Mouse (Mus musculus): ENCODE measurements around the gene Olfr764-ps1. TPM values are rescaled to one million over a fixed set of nuclear protein-coding genes. Genes with fewer than 3 reads are reported as not detected.
"Not testable (repeated sequence)": the region's sequence is repeated elsewhere in the genome, so short reads cannot be mapped to it uniquely, and the experiment has no call there.

Gene Olfr764-ps1
- polyA plus RNA-seq, 1 experiment from 2014 or later, result not detected

- Histone ChIP-seq H3K27ac (replicated peaks) (no peak overlapping the region), H3K4me3 (replicated peaks) (no peak overlapping the region), H3K4me1 (no peaks in the 10 kb centered on the region), H3K9me3 (replicated peaks) (no peaks in the 10 kb centered on the region), H3K36me3 (no peaks in the 10 kb centered on the region), H3K9ac (replicated peaks) (no peak overlapping the region), H3K27me3 (replicated peaks) (no peaks in the 10 kb centered on the region), H3K4me2 (no peak overlapping the region)
- no peak for ATAC-seq (ENCODE audit: low FRiP score)
- 82% methylated on average over 4 of the region's 4 CpGs for WGBS
Measured at GRCm38 (mm10) chr10:128996523-128997040, 43.1 kb downstream of the Olfr764-ps1 start.

DNA sequence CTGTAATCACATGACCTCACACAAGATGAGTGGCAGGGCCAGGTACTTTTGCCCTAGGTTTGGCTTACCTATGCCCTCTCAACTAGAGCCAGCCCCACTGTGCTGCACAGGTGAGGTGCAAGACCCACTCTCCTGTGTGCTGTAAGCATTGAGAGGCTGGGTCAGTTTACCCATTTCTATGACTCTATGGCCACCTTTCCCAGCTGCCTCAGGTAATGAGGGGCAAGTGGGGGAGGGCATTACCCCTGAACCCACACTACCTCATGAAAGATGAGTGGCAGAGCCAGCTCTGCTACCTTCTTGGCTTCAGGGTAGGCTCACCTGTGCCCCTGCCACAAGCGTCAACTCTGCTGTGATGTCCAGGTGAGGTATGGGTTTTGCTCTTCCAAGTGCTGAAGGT lies 43.9 kb downstream of the Olfr764-ps1 start:
- no peak for ATAC-seq (ENCODE audit: low FRiP score)

DNA sequence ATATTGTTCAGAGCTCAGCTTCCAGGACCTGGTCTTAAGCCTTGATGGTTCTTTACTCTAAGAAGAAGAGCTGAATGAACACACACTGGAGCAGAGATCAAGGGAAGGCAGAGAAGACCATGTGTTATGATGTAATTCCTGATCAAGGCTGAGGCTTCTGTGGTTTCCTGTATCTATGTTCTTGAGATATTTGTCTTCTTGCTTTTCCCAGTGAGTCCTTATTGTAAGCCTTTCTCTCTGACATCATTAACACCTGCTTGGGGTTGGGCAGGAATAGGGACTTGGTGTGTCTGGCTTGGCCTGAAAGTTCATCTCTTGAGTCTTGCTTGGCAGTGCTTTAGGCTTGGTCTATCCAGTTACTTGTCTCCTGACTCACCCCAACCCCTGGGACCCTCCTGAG lies 48.7 kb downstream of the Olfr764-ps1 start:
- no peaks in the 10 kb centered on the region for H3K36me3 ChIP-seq
- ATAC-seq (ENCODE audit: low FRiP score), result no peak
- H3K9me3 ChIP-seq (replicated peaks), result no peaks in the 10 kb centered on the region
- no peak overlapping the region for H3K4me2 ChIP-seq
- H3K27me3 ChIP-seq (replicated peaks), result no peaks in the 10 kb centered on the region
- H3K4me1 ChIP-seq, result no peaks in the 10 kb centered on the region
- H3K4me3 ChIP-seq (replicated peaks), result no peak overlapping the region
- no peak overlapping the region for H3K27ac ChIP-seq (replicated peaks)
- no peak overlapping the region for H3K9ac ChIP-seq (replicated peaks)

More for the DNA sequence above, 43.9 kb downstream of the Olfr764-ps1 start:
- H3K4me3 ChIP-seq (replicated peaks), result no peak overlapping the region
- H3K36me3 ChIP-seq, result no peaks in the 10 kb centered on the region
- H3K9me3 ChIP-seq (replicated peaks), result no peaks in the 10 kb centered on the region
- H3K9ac ChIP-seq (replicated peaks), result no peak overlapping the region
- H3K27ac ChIP-seq (replicated peaks), result no peak overlapping the region
- H3K4me2 ChIP-seq, result no peak overlapping the region
- WGBS, result 91% methylated on average over 1 of the region's 1 CpGs
- H3K27me3 ChIP-seq (replicated peaks), result no peaks in the 10 kb centered on the region
- H3K4me1 ChIP-seq, result no peaks in the 10 kb centered on the region

DNA sequence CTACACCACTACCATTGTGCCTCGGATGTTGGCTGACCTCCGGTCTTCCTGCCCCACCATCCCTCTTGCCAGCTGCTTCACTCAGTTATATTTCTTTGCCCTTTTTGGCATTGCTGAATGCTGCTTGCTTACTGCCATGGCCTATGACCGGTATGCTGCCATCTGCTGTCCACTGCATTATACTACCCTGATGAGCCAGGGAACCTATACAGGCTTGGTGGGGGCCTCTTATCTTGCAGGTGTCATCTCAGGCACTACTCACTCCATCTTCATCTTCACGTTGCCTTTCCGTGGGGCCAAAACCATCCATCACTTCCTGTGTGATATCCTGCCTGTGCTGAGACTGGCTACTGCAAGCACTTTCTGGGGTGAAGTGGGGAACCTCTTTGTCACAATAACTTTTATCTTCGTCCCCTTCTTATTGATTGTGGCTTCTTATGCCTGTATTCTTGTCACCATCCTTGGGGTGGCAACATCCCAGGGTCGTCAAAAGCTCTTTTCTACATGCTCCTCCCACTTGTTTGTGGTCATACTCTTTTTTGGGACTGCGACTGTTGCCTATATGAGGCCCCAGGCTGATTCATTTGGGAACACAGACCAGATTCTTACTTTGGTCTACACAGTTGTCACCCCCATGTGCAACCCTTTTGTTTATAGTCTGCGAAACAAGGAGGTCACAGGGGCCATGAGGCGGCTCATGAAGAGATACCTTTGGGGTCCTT lies 49.4 kb downstream of the Olfr764-ps1 start:
- H3K4me2 ChIP-seq, result not testable (repeated sequence)

DNA sequence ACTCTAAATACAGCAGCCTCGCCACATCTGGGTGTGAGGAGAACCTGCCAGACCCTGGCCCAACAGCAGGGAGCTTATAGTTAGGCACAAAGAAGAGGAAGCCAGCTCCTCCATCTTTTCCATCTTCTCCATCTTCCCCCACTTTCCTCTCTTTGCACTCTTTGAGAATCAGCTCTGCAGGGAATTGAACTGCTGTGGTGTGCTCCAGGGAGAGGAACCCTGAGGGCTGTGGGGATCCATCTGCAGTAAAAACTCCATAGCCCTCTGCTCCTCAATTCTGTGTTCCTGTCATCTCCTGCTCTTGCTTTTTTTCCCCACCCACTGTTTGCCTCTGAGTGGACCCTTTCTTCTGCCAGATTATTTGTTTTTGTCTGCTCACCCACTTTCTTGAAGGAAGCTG lies 50.6 kb downstream of the Olfr764-ps1 start, which contains the start of gene Olfr9:
Gene Olfr9 (plus strand): TSS at position 301 of the 400 bp plus-strand sequence.
- not testable (repeated sequence) for H3K4me3 ChIP-seq (replicated peaks); H3K27ac ChIP-seq (replicated peaks); H3K4me2 ChIP-seq; H3K36me3 ChIP-seq; ATAC-seq (ENCODE audit: low FRiP score); H3K27me3 ChIP-seq (replicated peaks); H3K9me3 ChIP-seq (replicated peaks); H3K9ac ChIP-seq (replicated peaks); H3K4me1 ChIP-seq
- WGBS, result 71% methylated on average over 1 of the region's 1 CpGs

More for the DNA sequence above, 49.4 kb downstream of the Olfr764-ps1 start:
- not testable (repeated sequence) for H3K36me3 ChIP-seq; H3K4me1 ChIP-seq; H3K4me3 ChIP-seq (replicated peaks); H3K27me3 ChIP-seq (replicated peaks); H3K27ac ChIP-seq (replicated peaks); H3K9me3 ChIP-seq (replicated peaks); H3K9ac ChIP-seq (replicated peaks); ATAC-seq (ENCODE audit: low FRiP score)
- 68% methylated on average over 7 of the region's 10 CpGs for WGBS

Other genes with a start within 250 kb of the Olfr764-ps1 start
- gene Mmp19, start 249.0 kb downstream of the Olfr764-ps1 start, polyA plus RNA-seq (2015; fragmentation: Nextera tagmentation; extraction: Ambion mirVana), result 0.56 and 0.88 TPM in 2 replicates
- gene Dnajc14, start 235.8 kb downstream of the Olfr764-ps1 start, polyA plus RNA-seq (2015; fragmentation: Nextera tagmentation; extraction: Ambion mirVana), result 50.6 TPM in 2 replicates
- gene Tmem198b, start 235.5 kb downstream of the Olfr764-ps1 start, polyA plus RNA-seq (2015; fragmentation: Nextera tagmentation; extraction: Ambion mirVana), result 14.4 and 16.6 TPM in 2 replicates
- 147 and 153 TPM in 2 replicates for gene Sarnp, start 222.6 kb downstream of the Olfr764-ps1 start, polyA plus RNA-seq (2015; fragmentation: Nextera tagmentation; extraction: Ambion mirVana)
- 23.5 and 34.2 TPM in 2 replicates for gene Ormdl2, start 218.3 kb downstream of the Olfr764-ps1 start, polyA plus RNA-seq (2015; fragmentation: Nextera tagmentation; extraction: Ambion mirVana)
- gene Gdf11, start 148.2 kb downstream of the Olfr764-ps1 start, polyA plus RNA-seq (2015; fragmentation: Nextera tagmentation; extraction: Ambion mirVana), result 6.8 and 9.0 TPM in 2 replicates
- 254 and 295 TPM in 2 replicates for gene Cd63, start 138.9 kb downstream of the Olfr764-ps1 start, polyA plus RNA-seq (2015; fragmentation: Nextera tagmentation; extraction: Ambion mirVana)
- 15.7 and 19.8 TPM in 2 replicates for gene Rdh5, start 117.0 kb downstream of the Olfr764-ps1 start, polyA plus RNA-seq (2015; fragmentation: Nextera tagmentation; extraction: Ambion mirVana)
- gene Bloc1s1, start 115.9 kb downstream of the Olfr764-ps1 start, polyA plus RNA-seq (2015; fragmentation: Nextera tagmentation; extraction: Ambion mirVana), result 248 and 265 TPM in 2 replicates
- 7.2 and 8.8 TPM in 2 replicates for gene Itga7, start 106.1 kb downstream of the Olfr764-ps1 start, polyA plus RNA-seq (2015; fragmentation: Nextera tagmentation; extraction: Ambion mirVana)
- 0.19 TPM in 1 of 2 replicates, not detected in the other for gene Mettl7b, start 78.9 kb downstream of the Olfr764-ps1 start, polyA plus RNA-seq (2015; fragmentation: Nextera tagmentation; extraction: Ambion mirVana)
- gene Olfr9, start 50.5 kb downstream of the Olfr764-ps1 start, polyA plus RNA-seq (2015; fragmentation: Nextera tagmentation; extraction: Ambion mirVana), result not detected in 2 replicates
- not detected in 2 replicates for gene Olfr763, start 29.1 kb downstream of the Olfr764-ps1 start, polyA plus RNA-seq (2015; fragmentation: Nextera tagmentation; extraction: Ambion mirVana)
- gene Olfr765, start 10.1 kb upstream of the Olfr764-ps1 start, polyA plus RNA-seq (2015; fragmentation: Nextera tagmentation; extraction: Ambion mirVana), result not detected in 2 replicates
- gene Olfr766-ps1, start 29.1 kb upstream of the Olfr764-ps1 start, polyA plus RNA-seq (2015; fragmentation: Nextera tagmentation; extraction: Ambion mirVana), result not detected in 2 replicates
- gene Olfr767, start 43.0 kb upstream of the Olfr764-ps1 start, polyA plus RNA-seq (2015; fragmentation: Nextera tagmentation; extraction: Ambion mirVana), result not detected in 2 replicates
- gene Olfr768, start 59.5 kb upstream of the Olfr764-ps1 start, polyA plus RNA-seq (2015; fragmentation: Nextera tagmentation; extraction: Ambion mirVana), result not detected in 2 replicates
- gene Olfr769, start 78.0 kb upstream of the Olfr764-ps1 start, polyA plus RNA-seq (2015; fragmentation: Nextera tagmentation; extraction: Ambion mirVana), result not detected in 2 replicates
- gene Olfr770, start 99.1 kb upstream of the Olfr764-ps1 start, polyA plus RNA-seq (2015; fragmentation: Nextera tagmentation; extraction: Ambion mirVana), result not detected in 2 replicates
- gene Olfr771, start 124.9 kb upstream of the Olfr764-ps1 start, polyA plus RNA-seq (2015; fragmentation: Nextera tagmentation; extraction: Ambion mirVana), result not detected in 2 replicates
- gene Olfr772, start 138.0 kb upstream of the Olfr764-ps1 start, polyA plus RNA-seq (2015; fragmentation: Nextera tagmentation; extraction: Ambion mirVana), result not detected in 2 replicates
- not detected in 2 replicates for gene Olfr773, start 147.5 kb upstream of the Olfr764-ps1 start, polyA plus RNA-seq (2015; fragmentation: Nextera tagmentation; extraction: Ambion mirVana)
- gene Olfr774, start 196.3 kb upstream of the Olfr764-ps1 start, polyA plus RNA-seq (2015; fragmentation: Nextera tagmentation; extraction: Ambion mirVana), result not detected in 2 replicates
- gene Olfr775, start 208.5 kb upstream of the Olfr764-ps1 start, polyA plus RNA-seq (2015; fragmentation: Nextera tagmentation; extraction: Ambion mirVana), result not detected in 2 replicates
- not detected in 2 replicates for gene Olfr776, start 219.2 kb upstream of the Olfr764-ps1 start, polyA plus RNA-seq (2015; fragmentation: Nextera tagmentation; extraction: Ambion mirVana)
- gene Olfr777, start 231.6 kb upstream of the Olfr764-ps1 start, polyA plus RNA-seq (2015; fragmentation: Nextera tagmentation; extraction: Ambion mirVana), result not detected in 2 replicates